Mouse (Mus musculus) spleen, embryonic (tissue): ENCODE results near the gene Slc20a1.

Source experiments
- CTCF ChIA-PET: fragments of 350-600 bp; sonication (Branson Sonifier 250); formaldehyde crosslinking; loops from one replicate; lab custom pipeline; 2022; lab: Charles Lee

The Slc20a1 gene

GRCm38 (mm10) chr2:129198436-129199327, at the start of gene Slc20a1:
Slc20a1 (plus strand) TSS chr2:129198764.
- CTCF ChIA-PET = no interaction called here

GRCm38 (mm10) chr2:129148836-129149235, 49.7 kb upstream of the Slc20a1 start:
- CTCF ChIA-PET = no interaction called here

GRCm38 (mm10) chr2:129150386-129150785, 48.2 kb upstream of the Slc20a1 start:
- CTCF ChIA-PET = no interaction called here

- CTCF ChIA-PET = no interaction called here
These were observed 47.5 kb upstream of the Slc20a1 start for GRCm38 (mm10) chr2:129151111-129151510.

GRCm38 (mm10) chr2:129152751-129153150, 45.8 kb upstream of the Slc20a1 start:
- CTCF ChIA-PET = no interaction called here

- CTCF ChIA-PET = interaction anchor here (0.6 kb wide), 1 partner anchor 368 kb away, joined by 3 read pairs; no protein-coding TSS in a partner anchor
These were observed 33.7 kb upstream of the Slc20a1 start for GRCm38 (mm10) chr2:129164815-129165214.

GRCm38 (mm10) chr2:129166466-129167463, 31.8 kb upstream of the Slc20a1 start:
- CTCF ChIA-PET = no interaction called here

- CTCF ChIA-PET = no interaction called here
These were observed 25.2 kb upstream of the Slc20a1 start for GRCm38 (mm10) chr2:129173386-129173785.

- CTCF ChIA-PET = interaction anchor here (1.3 kb wide), 1 partner anchor 84 kb away, joined by 6 read pairs; no protein-coding TSS in a partner anchor
These were observed 24.1 kb upstream of the Slc20a1 start for GRCm38 (mm10) chr2:129174474-129174873.

- CTCF ChIA-PET = interaction anchor here (0.9 kb wide), 1 partner anchor 124 kb away, joined by 10 read pairs; no protein-coding TSS in a partner anchor
These were observed 22.9 kb upstream of the Slc20a1 start for GRCm38 (mm10) chr2:129175636-129176035.

- CTCF ChIA-PET = interaction anchor here (1.1 kb wide), 1 partner anchor 457 kb away, joined by 3 read pairs; no protein-coding TSS in a partner anchor
These were observed 21.7 kb upstream of the Slc20a1 start for GRCm38 (mm10) chr2:129176676-129177420.

- CTCF ChIA-PET = no interaction called here
These were observed 20.9 kb upstream of the Slc20a1 start for GRCm38 (mm10) chr2:129177661-129178060.

- CTCF ChIA-PET = no interaction called here
These were observed 20.2 kb upstream of the Slc20a1 start for GRCm38 (mm10) chr2:129178182-129178908.

GRCm38 (mm10) chr2:129179946-129180853, 18.4 kb upstream of the Slc20a1 start:
- CTCF ChIA-PET = interaction anchor here (0.6 kb wide), 1 partner anchor 101 kb away, joined by 4 read pairs; no protein-coding TSS in a partner anchor

- CTCF ChIA-PET = interaction anchor here (0.6 to 0.7 kb wide), 2 partner anchors 9 to 581 kb away, joined by 3 to 4 read pairs; no protein-coding TSS in a partner anchor
These were observed 17.1 kb upstream of the Slc20a1 start for GRCm38 (mm10) chr2:129181509-129181908.

GRCm38 (mm10) chr2:129182412-129182811, 16.2 kb upstream of the Slc20a1 start:
- CTCF ChIA-PET = interaction anchor here (0.6 kb wide), 1 partner anchor 19 kb away, joined by 3 read pairs; no protein-coding TSS in a partner anchor

GRCm38 (mm10) chr2:129183561-129184031, 15.0 kb upstream of the Slc20a1 start:
- CTCF ChIA-PET = interaction anchor here (0.6 kb wide), 1 partner anchor 205 kb away, joined by 3 read pairs; no protein-coding TSS in a partner anchor

GRCm38 (mm10) chr2:129184853-129185252, 13.7 kb upstream of the Slc20a1 start:
- CTCF ChIA-PET = no interaction called here
